In genomic region chr9:57273805-57274494, GRCm38 (mm10) we compare ENCODE assay signal across 28 mouse cellular contexts. TPM values are rescaled to one million over a fixed set of nuclear protein-coding genes. Genes with fewer than 3 reads are reported as not detected.
DNase-seq lines count a peak whose midpoint lies in the region; ATAC-seq and TF ChIP-seq lines count a peak whose summit lies in the region.
"Had no signal": no experiment of that assay in that cellular context is flagged by ENCODE, and none has a peak within 500 bp of the region (broad histone marks: within the 10 kb centered on the region; RNA-seq: fewer than 3 reads in every experiment).

No protein-coding gene starts in this region.

- no peaks in the 10 kb centered on the region for H3K27me3 ChIP-seq in kidney, postnatal 0 days (ENCODE audit: insufficient read depth, low read length)
- no peaks in the 10 kb centered on the region for H3K27me3 ChIP-seq in lung, postnatal 0 days (replicated peaks; ENCODE audit: insufficient read depth, low read length)
- no peaks in the 10 kb centered on the region for H3K27me3 ChIP-seq in myocyte (ENCODE audit: control insufficient read depth, insufficient read depth, insufficient read length)
- H3K27me3 ChIP-seq: lung, embryonic 15.5 days; Patski had no signal

- peak; percentile 46 for DNase-seq in adrenal gland, postnatal 10 days
- no peak for DNase-seq in adrenal gland, adult 2 months
- DNase-seq in kidney, postnatal 0 days (ENCODE audit: low spot score), result peak; percentile 67
- DNase-seq in kidney, adult 9 months, result no peak
- peak; percentile 71 for DNase-seq in lung, postnatal 0 days (ENCODE audit: low spot score)
- DNase-seq in lung, adult 18-20 months, result no peak
- DNase-seq in cerebellum, postnatal 14 days, result no peak
- DNase-seq: cerebellum, adult 11 months; cerebellum, postnatal 36 days; gastrocnemius, postnatal 25 days; kidney, postnatal 36 days; right cerebral cortex, postnatal 25 days; thymus, postnatal 14 days had no signal

- no peak overlapping the region for H3K9ac ChIP-seq in kidney, postnatal 0 days (ENCODE audit: low read depth, low read length)
- H3K9ac ChIP-seq in lung, postnatal 0 days (replicated peaks; ENCODE audit: low read depth), result no peak overlapping the region
- H3K9ac ChIP-seq: lung, embryonic 15.5 days; neural tube, embryonic 13.5 days had no signal

- ATAC-seq in kidney, postnatal 0 days (replicated peaks; ENCODE audit: low FRiP score, low read depth), result no peak
- peak; percentile 45 for ATAC-seq in lung, postnatal 0 days
- ATAC-seq: forebrain, embryonic 14.5 days; hindbrain, postnatal 0 days; Patski had no signal

- 32% methylated on average over 6 of the region's 6 CpGs for WGBS in kidney, postnatal 0 days
- WGBS in lung, postnatal 0 days, result 36% methylated on average over 6 of the region's 6 CpGs

- H3ac ChIP-seq in myocyte (ENCODE audit: control insufficient read depth, insufficient read length), result no peak overlapping the region

- H3K4me2 ChIP-seq in kidney, postnatal 0 days (ENCODE audit: low read length), result no peak overlapping the region
- no peak overlapping the region for H3K4me2 ChIP-seq in lung, postnatal 0 days (replicated peaks; ENCODE audit: low read depth, low read length)
- no peak overlapping the region for H3K4me2 ChIP-seq in myocyte (ENCODE audit: low read depth)
- H3K4me2 ChIP-seq: heart, embryonic 11.5 days; lung, embryonic 15.5 days; neural tube, embryonic 13.5 days had no signal

- no peak for TF ChIP-seq EP300 in lung, postnatal 0 days (IDR thresholded peaks at IDR 0.05)

- no peaks in the 10 kb centered on the region for H3K9me3 ChIP-seq in kidney, postnatal 0 days (replicated peaks; ENCODE audit: low read length)
- H3K9me3 ChIP-seq in lung, postnatal 0 days (ENCODE audit: low read length), result no peaks in the 10 kb centered on the region
- H3K9me3 ChIP-seq: lung, embryonic 15.5 days; neural tube, embryonic 13.5 days had no signal

- H3K36me3 ChIP-seq in kidney, postnatal 0 days (ENCODE audit: insufficient read depth, low read length), result no peaks in the 10 kb centered on the region
- no peaks in the 10 kb centered on the region for H3K36me3 ChIP-seq in lung, postnatal 0 days (ENCODE audit: insufficient read depth, low read length)
- no peaks in the 10 kb centered on the region for H3K36me3 ChIP-seq in myocyte (ENCODE audit: control insufficient read depth, insufficient read depth)
- H3K36me3 ChIP-seq: lung, embryonic 15.5 days; neural tube, embryonic 13.5 days had no signal

- no peaks in the 10 kb centered on the region for H3K79me2 ChIP-seq in myocyte (ENCODE audit: control insufficient read depth, insufficient read depth)

- no peak for TF ChIP-seq CTCF in kidney, postnatal 0 days (IDR thresholded peaks at IDR 0.05; ENCODE audit: low read depth)
- no peak for TF ChIP-seq CTCF in lung, postnatal 0 days (IDR thresholded peaks at IDR 0.05)

- no peak for TF ChIP-seq POLR2A in myocyte (IDR thresholded peaks at IDR 0.05; ENCODE audit: insufficient read length, low read depth)

- H3K27ac ChIP-seq in kidney, postnatal 0 days, result no peak overlapping the region
- no peak overlapping the region for H3K27ac ChIP-seq in lung, postnatal 0 days (ENCODE audit: low read length)
- H3K27ac ChIP-seq: hindbrain, postnatal 0 days; lung, embryonic 15.5 days; neural tube, embryonic 13.5 days; stomach, postnatal 0 days had no signal

- no peak overlapping the region for H3K4me3 ChIP-seq in kidney, postnatal 0 days (replicated peaks; ENCODE audit: low read depth, low read length)
- H3K4me3 ChIP-seq in lung, postnatal 0 days (ENCODE audit: low read depth, low read length), result no peak overlapping the region
- no peak overlapping the region for H3K4me3 ChIP-seq in myocyte
- H3K4me3 ChIP-seq: erythroblast, embryonic 14.5 days; lung, embryonic 15.5 days; neural tube, embryonic 13.5 days had no signal

- peaks cover 9% of the 10 kb centered on the region for H3K4me1 ChIP-seq in kidney, postnatal 0 days (replicated peaks; ENCODE audit: insufficient read depth, low read length)
- H3K4me1 ChIP-seq in lung, postnatal 0 days (ENCODE audit: insufficient read depth, low read depth, low read length), result no peaks in the 10 kb centered on the region

TF ChIP-seq in myocyte, 11 proteins besides CTCF, POLR2A, EP300 and RAD21:
- TF ChIP-seq MYOD1 (IDR thresholded peaks at IDR 0.05; ENCODE audit: control insufficient read depth in 1 of 3, insufficient read length in 2 of 3, low read depth in 2 of 3), result peak in 2 of 3 experiments; percentile 16 to 46
- TF ChIP-seq TCF3 (IDR thresholded peaks at IDR 0.05; ENCODE audit: insufficient read length, low read depth), result no peak
- peak in 1 of 3 experiments; percentile 51 for TF ChIP-seq MYOG (IDR thresholded peaks at IDR 0.05; ENCODE audit: control insufficient read depth in 1 of 3, insufficient read depth in 1 of 3, insufficient read length in 2 of 3, low read depth in 2 of 3)

RNA-seq across cellular contexts. Expression of gene 1700017B05Rik, which starts 11.5 kb away (rescaled TPM):
- total RNA-seq in adrenal gland, postnatal 10 days (2021), result 10 to 100 TPM; 38.2 to 40.2 TPM
- total RNA-seq in adrenal gland, adult 2 months (2021), result 10 to 100 TPM; 40.5 to 53.8 TPM
- 33.0 and 42.8 TPM in 2 replicates for polyA plus RNA-seq in adrenal gland, adult 2 months (2012; rRNA removed)
- polyA plus RNA-seq in kidney, postnatal 0 days (2015; fragmentation: Nextera tagmentation; extraction: Ambion mirVana), result 13.1 and 13.6 TPM in 2 replicates
- 15.6 TPM in 2 replicates for polyA plus RNA-seq in lung, postnatal 0 days (2015; fragmentation: Nextera tagmentation; extraction: Ambion mirVana)
- polyA plus RNA-seq in myocyte (2012; fragmentation: generic; extraction: Trizol), result 30.3 TPM

RNA-seq across cellular contexts. Expression of gene Trcg1, which starts 37.6 kb away (rescaled TPM):
- not detected for total RNA-seq in adrenal gland, postnatal 10 days (2021)
- not detected for total RNA-seq in adrenal gland, adult 2 months (2021)
- not detected in 2 replicates for polyA plus RNA-seq in adrenal gland, adult 2 months (2012; rRNA removed)
- polyA plus RNA-seq in kidney, postnatal 0 days (2015; fragmentation: Nextera tagmentation; extraction: Ambion mirVana), result 0.04 TPM in 1 of 2 replicates, not detected in the other
- not detected in 2 replicates for polyA plus RNA-seq in lung, postnatal 0 days (2015; fragmentation: Nextera tagmentation; extraction: Ambion mirVana)
- polyA plus RNA-seq in myocyte (2012; fragmentation: generic; extraction: Trizol), result not detected
- total RNA-seq: gastrocnemius, postnatal 25 days; heart, postnatal 25 days; hindbrain, postnatal 0 days; layer of hippocampus, postnatal 10 days; left cerebral cortex, postnatal 14 days; monocyte, adult 5-6 weeks had no signal
- polyA plus RNA-seq: embryonic facial prominence, embryonic 11.5 days; erythroblast, embryonic 14.5 days; forebrain, embryonic 14.5 days; heart, embryonic 11.5 days; hindbrain, postnatal 0 days; limb, embryonic 14.5 days; lung, embryonic 15.5 days; neural tube, embryonic 13.5 days; Patski; stomach, postnatal 0 days had no signal

Comparison
In these comparisons a context has a peak if more than half of its experiments do, and no peak if none do; other contexts are left out.
1. DNase-seq: peak in adrenal gland, postnatal 10 days (single experiment), kidney, postnatal 0 days (single experiment) and lung, postnatal 0 days (single experiment); none in adrenal gland, adult 2 months (single experiment), kidney, adult 9 months (single experiment), lung, adult 18-20 months (0 of 2) and cerebellum, postnatal 14 days (0 of 2).